Mouse (Mus musculus): Measurements from ENCODE around the gene Egln1. TPM values are rescaled to one million over a fixed set of nuclear protein-coding genes. Genes with fewer than 3 reads are reported as not detected.

Egln1 gene
- total and polyA plus RNA-seq, 3 experiments, result 146 to 374 (median 331) TPM

DNA sequence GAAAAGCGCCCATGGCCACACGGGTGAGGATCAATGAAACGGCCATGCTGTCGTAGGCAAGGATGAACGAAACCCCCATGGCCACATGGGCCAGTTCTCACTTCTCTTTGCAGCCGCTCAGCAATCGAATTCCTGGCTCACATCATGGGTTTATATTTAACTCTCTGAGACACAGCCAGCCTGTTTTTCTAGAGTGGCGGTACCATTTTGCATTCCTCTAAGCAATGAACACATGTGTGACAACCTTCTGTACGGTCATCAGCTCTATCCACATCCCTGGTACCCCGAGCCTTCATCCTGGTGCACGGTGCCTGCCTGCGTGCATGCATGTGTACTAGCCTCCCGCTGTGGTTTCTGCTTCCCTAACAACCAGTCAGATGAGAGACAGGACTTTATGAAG, 19.0 kb downstream of the Egln1 start:
- Histone ChIP-seq H3K79me2 (replicated peaks; ENCODE audit: control insufficient read depth, insufficient read depth, low read length) (peaks cover 5% of the 10 kb centered on the region), H3K36me3 (ENCODE audit: control insufficient read depth, insufficient read depth, low read length) (peaks cover 8% of the 10 kb centered on the region), H3K4me3 (no peak overlapping the region), H3K27ac (peak overlapping the region; percentile 91), H3K9ac (ENCODE audit: low read depth, low read length) (no peak overlapping the region), H3K27me3 (ENCODE audit: control insufficient read depth, insufficient read depth, low read length) (no peaks in the 10 kb centered on the region), H3K4me1 (ENCODE audit: control insufficient read depth, insufficient read depth, low read length) (peaks cover 48% of the 10 kb centered on the region)
- intact Hi-C loops (cut with DNase I), result no loop called here
- 54% methylated on average over 13 of the region's 13 CpGs for WGBS
- peak in 1 of 2 experiments; percentile 30 for DNase-seq
- TF ChIP-seq POLR2A (IDR thresholded peaks at IDR 0.05; ENCODE audit: insufficient read depth, low read depth, low read length) (no peak), CTCF (IDR thresholded peaks at IDR 0.05) (no peak), EP300 (IDR thresholded peaks at IDR 0.05; ENCODE audit: insufficient read depth, low read depth, low read length) (no peak)

DNA sequence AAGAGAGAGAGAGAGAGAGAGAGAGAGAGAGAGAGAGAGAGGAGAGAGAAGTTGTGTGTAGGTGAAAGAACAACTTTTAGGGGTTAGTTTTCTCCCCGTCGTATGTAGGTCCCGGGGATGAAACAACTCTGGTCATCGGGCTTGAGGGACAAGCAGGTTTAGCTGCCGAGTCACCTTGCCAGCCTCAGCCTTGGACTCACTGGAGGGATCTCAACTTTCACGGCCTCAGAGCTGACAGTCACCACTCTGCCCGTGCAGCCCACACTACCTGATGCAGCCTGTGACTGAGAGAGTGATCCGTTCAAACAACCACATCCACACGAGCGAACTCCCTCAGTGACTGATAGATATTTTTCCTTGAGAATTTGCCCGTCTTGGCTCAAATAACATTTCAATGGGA, 20.1 kb downstream of the Egln1 start:
- 61% methylated on average over 11 of the region's 11 CpGs for WGBS
- peaks cover 45% of the 10 kb centered on the region for H3K4me1 ChIP-seq (ENCODE audit: control insufficient read depth, insufficient read depth, low read length)

DNA sequence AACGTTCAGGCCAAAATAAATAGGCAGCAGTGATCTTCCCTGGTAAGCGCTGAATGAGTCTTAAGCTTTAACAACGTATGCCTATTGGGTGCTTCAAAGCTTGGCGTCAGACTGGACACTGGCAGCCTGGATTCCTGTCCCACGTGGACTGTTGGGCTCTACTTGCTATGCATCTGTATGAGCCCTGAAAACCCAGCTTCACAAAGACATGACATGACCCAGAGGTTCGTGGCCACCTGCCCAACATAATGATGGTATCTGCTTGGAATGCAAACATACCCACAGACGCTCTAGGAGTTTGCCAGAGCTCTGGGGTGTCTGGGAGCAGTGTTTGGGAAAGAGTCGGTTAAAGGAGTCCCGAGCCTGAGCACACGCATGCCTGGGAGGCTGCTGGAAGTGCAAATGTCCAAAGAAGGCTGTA, 22.8 kb downstream of the Egln1 start:
- TF ChIP-seq EP300 (IDR thresholded peaks at IDR 0.05; ENCODE audit: insufficient read depth, low read depth, low read length) (0 out of 2 replicates have a peak, but pooled peaks have one; percentile 21), CTCF (IDR thresholded peaks at IDR 0.05) (no peak), POLR2A (IDR thresholded peaks at IDR 0.05; ENCODE audit: insufficient read depth, low read depth, low read length) (0 out of 2 replicates have a peak, but pooled peaks have one; percentile 15)
- peak; percentile 62 to 76 for DNase-seq
- WGBS, result 7% methylated on average over 10 of the region's 10 CpGs
- intact Hi-C loops (cut with DNase I), result no loop called here
- Histone ChIP-seq H3K4me1 (ENCODE audit: control insufficient read depth, insufficient read depth, low read length) (peaks cover 59% of the 10 kb centered on the region), H3K4me3 (no peak overlapping the region), H3K36me3 (ENCODE audit: control insufficient read depth, insufficient read depth, low read length) (peaks cover 3% of the 10 kb centered on the region), H3K9ac (ENCODE audit: low read depth, low read length) (no peak overlapping the region; the same call in 1 of the 2 replicates), H3K27ac (peak overlapping the region; percentile 91), H3K79me2 (replicated peaks; ENCODE audit: control insufficient read depth, insufficient read depth, low read length) (peaks cover 10% of the 10 kb centered on the region), H3K27me3 (ENCODE audit: control insufficient read depth, insufficient read depth, low read length) (no peaks in the 10 kb centered on the region)

More for the DNA sequence above, 20.1 kb downstream of the Egln1 start:
- DNase-seq, result no peak
- intact Hi-C loops (cut with DNase I), result no loop called here
- Histone ChIP-seq H3K79me2 (replicated peaks; ENCODE audit: control insufficient read depth, insufficient read depth, low read length) (peaks cover 4% of the 10 kb centered on the region; the same call in 1 of the 2 replicates), H3K9ac (ENCODE audit: low read depth, low read length) (peak overlapping the region; percentile 7; the same call in 1 of the 2 replicates), H3K36me3 (ENCODE audit: control insufficient read depth, insufficient read depth, low read length) (peaks cover 3% of the 10 kb centered on the region), H3K27me3 (ENCODE audit: control insufficient read depth, insufficient read depth, low read length) (no peaks in the 10 kb centered on the region), H3K4me3 (no peak overlapping the region), H3K27ac (peak overlapping the region; percentile 91)
- TF ChIP-seq CTCF (IDR thresholded peaks at IDR 0.05) (no peak), POLR2A (IDR thresholded peaks at IDR 0.05; ENCODE audit: insufficient read depth, low read depth, low read length) (no peak), EP300 (IDR thresholded peaks at IDR 0.05; ENCODE audit: insufficient read depth, low read depth, low read length) (no peak)

DNA sequence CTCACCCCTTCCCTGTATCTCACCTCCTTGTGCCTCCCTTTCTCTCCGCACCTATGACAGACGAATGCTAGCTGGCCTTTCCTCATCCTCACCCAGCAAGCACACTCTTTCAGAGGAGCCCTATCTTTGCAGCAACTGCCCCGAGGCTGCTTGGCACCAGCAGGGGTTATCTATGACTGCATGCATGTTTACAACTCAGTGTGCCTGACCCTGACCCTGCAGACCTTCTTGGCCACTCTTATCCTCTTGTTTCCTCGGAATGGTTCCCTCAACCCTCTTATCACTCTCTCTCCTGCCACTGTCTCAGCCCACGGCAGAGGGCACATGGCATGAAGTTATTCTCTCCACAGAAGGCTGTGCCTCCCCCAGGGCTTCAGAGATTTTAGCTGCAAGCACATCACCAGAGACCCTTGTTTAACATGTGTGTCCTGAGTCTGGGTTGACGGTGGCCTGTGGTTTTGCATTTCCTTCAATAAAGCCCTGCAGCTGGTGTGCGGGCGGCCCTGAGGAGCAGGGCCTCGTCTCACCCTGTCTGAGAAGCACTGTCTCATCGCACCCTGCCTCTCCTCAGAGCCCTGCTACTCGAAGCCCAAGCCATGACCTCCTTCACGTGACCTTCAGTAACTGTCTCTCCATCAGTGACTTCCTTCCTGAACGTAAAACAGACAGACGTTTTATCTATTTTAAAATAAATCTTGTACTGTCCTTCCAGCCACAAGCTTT, 23.4 kb downstream of the Egln1 start:
- no peak overlapping the region for H3K4me3 ChIP-seq
- H3K27me3 ChIP-seq (ENCODE audit: control insufficient read depth, insufficient read depth, low read length), result no peaks in the 10 kb centered on the region
- intact Hi-C loops (cut with DNase I), result no loop called here
- H3K4me1 ChIP-seq (ENCODE audit: control insufficient read depth, insufficient read depth, low read length), result peaks cover 62% of the 10 kb centered on the region
- 28% methylated on average over 14 of the region's 14 CpGs for WGBS
- DNase-seq, result peak in 1 of 2 experiments; percentile 40
- peak overlapping the region; percentile 29; the same call in 1 of the 2 replicates for H3K9ac ChIP-seq (ENCODE audit: low read depth, low read length)
- H3K36me3 ChIP-seq (ENCODE audit: control insufficient read depth, insufficient read depth, low read length), result peaks cover 3% of the 10 kb centered on the region
- peak overlapping the region; percentile 91 for H3K27ac ChIP-seq
- no peak for TF ChIP-seq EP300 (IDR thresholded peaks at IDR 0.05; ENCODE audit: insufficient read depth, low read depth, low read length)
- TF ChIP-seq POLR2A (IDR thresholded peaks at IDR 0.05; ENCODE audit: insufficient read depth, low read depth, low read length), result no peak
- TF ChIP-seq CTCF (IDR thresholded peaks at IDR 0.05), result no peak
- peaks cover 11% of the 10 kb centered on the region for H3K79me2 ChIP-seq (replicated peaks; ENCODE audit: control insufficient read depth, insufficient read depth, low read length)

DNA sequence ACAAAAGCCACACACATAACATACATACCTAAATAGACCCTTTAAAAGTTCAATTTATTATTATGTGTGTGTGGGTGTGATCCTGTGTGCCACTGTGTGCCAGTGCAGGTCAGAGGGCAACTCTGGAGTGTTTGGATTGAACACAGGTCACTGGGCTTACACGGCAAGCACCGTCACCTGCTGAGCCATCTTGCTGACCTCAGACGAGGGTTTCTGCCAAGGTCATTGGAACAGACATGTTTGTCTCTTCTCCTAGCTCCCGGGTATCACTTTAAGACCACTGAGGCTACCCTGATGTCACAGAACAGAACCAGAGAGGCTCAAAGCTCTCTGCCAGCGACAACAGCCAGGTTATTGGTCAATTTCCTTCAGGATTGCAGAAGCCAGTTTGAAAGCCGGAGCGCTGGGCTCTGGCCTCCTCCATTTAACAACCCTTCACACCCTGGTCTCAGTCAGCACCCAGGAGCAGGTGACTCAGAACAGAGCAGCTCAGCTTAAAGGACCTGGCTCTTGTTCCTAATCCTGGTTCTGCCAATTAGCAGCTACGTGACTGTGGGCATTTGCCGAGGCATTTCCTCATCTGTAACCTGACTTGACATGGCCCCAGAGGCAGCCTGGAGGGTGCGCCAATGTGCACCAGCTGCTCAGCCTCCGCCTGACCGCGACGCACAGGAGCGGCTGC, 25.0 kb downstream of the Egln1 start:
- peaks cover 3% of the 10 kb centered on the region for H3K36me3 ChIP-seq (ENCODE audit: control insufficient read depth, insufficient read depth, low read length)
- WGBS, result 54% methylated on average over 15 of the region's 15 CpGs
- TF ChIP-seq CTCF (IDR thresholded peaks at IDR 0.05) (no peak), EP300 (IDR thresholded peaks at IDR 0.05; ENCODE audit: insufficient read depth, low read depth, low read length) (peak; percentile 96), POLR2A (IDR thresholded peaks at IDR 0.05; ENCODE audit: insufficient read depth, low read depth, low read length) (no peak)

More for the DNA sequence above, 25.0 kb downstream of the Egln1 start:
- DNase-seq, result peak; percentile 64 to 81
- H3K4me3 ChIP-seq, result no peak overlapping the region
- peaks cover 60% of the 10 kb centered on the region for H3K4me1 ChIP-seq (ENCODE audit: control insufficient read depth, insufficient read depth, low read length)
- no peak overlapping the region for H3K9ac ChIP-seq (ENCODE audit: low read depth, low read length)
- peaks cover 11% of the 10 kb centered on the region for H3K79me2 ChIP-seq (replicated peaks; ENCODE audit: control insufficient read depth, insufficient read depth, low read length)
- intact Hi-C loops (cut with DNase I), result no loop called here
- no peaks in the 10 kb centered on the region for H3K27me3 ChIP-seq (ENCODE audit: control insufficient read depth, insufficient read depth, low read length)
- peak overlapping the region; percentile 91 for H3K27ac ChIP-seq
